Mouse (Mus musculus): Measurements from ENCODE around the gene Gm43517.

GRCm38 (mm10) chr12:49376318-49376992 lies 8.5 kb upstream of the Gm43517 start:
- TF ChIP-seq HCFC1 (IDR thresholded peaks at IDR 0.05; ENCODE audit: borderline replicate concordance, insufficient read depth, low read length) (no peak), ZC3H11A (IDR thresholded peaks at IDR 0.05; ENCODE audit: borderline replicate concordance, low read depth, low read length) (no peak)
